Mouse (Mus musculus) cerebellum, adult 2 months (tissue): ENCODE measurements around the gene Eef2k.

Experiments used
- CTCF ChIP-seq: fragments of 200-500 bp; IDR thresholded peaks from 2 replicates; pipeline ENCODE4 v1.5.1; 2011; ENCODE audit warnings: low read depth, mild to moderate bottlenecking, control low read depth, low read length, moderate library complexity, borderline replicate concordance; ENCODE audit not compliant: insufficient read depth
- POLR2A ChIP-seq: fragments of 200-500 bp; IDR thresholded peaks from 2 replicates; pipeline ENCODE4 v1.6.1; 2011; ENCODE audit warnings: low read length, control low read depth, borderline replicate concordance; ENCODE audit not compliant: insufficient read depth

DNA sequence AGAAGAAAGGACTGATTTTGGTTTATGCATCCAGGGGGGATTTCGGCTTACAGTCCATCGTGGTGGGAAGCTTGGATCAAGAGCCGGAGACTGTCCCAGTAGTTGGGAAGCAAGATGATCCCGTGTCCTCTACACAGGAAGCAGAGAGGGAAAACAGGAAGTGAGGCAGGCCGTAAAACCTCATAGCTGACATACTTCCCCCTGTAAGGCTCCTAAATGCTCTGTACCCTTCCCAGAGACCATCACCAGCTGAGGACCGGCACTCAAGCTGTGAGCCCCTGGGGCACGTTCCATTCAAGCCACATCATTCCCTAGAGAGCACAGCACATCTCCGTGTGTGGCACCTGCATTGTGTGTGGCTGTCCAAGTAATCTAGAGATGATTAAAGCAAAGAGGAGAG is 59.1 kb downstream of the Eef2k start:
- TF ChIP-seq POLR2A (no peak), CTCF (no peak)
